Mouse (Mus musculus) liver, embryonic 13.5 days (tissue): ENCODE measurements around the gene Trmt13. TPM values are rescaled to one million over a fixed set of nuclear protein-coding genes. Genes with fewer than 3 reads are reported as not detected.

ENCODE experiments used
- ATAC-seq: fragments of 200-750 bp; cut with Nextera tagmentation; 2 replicates; pipeline ENCODE4 v1.8.0; 2017; ENCODE audit warnings: low read depth, mild to moderate bottlenecking, moderate number of reproducible peaks, moderate library complexity
- DNase-seq: peaks from one replicate; pipeline ENCODE4 v3.0.0; 2022
- H3K27ac ChIP-seq: fragments of 300-500 bp; sonication (generic); 2 replicates; pipeline ENCODE4 v1.5.1; 2015; ENCODE audit warnings: moderate library complexity, mild to moderate bottlenecking, inconsistent platforms
- H3K27me3 ChIP-seq: fragments of 300-500 bp; sonication (generic); 2 replicates; pipeline ENCODE4 v1.6.1; 2015; ENCODE audit warnings: mild to moderate bottlenecking, inconsistent platforms
- H3K36me3 ChIP-seq: fragments of 300-500 bp; sonication (generic); 2 replicates; pipeline ENCODE4 v1.6.1; 2015; ENCODE audit warnings: mild to moderate bottlenecking, inconsistent platforms
- H3K4me1 ChIP-seq: fragments of 300-500 bp; sonication (generic); replicated peaks from 2 replicates; pipeline ENCODE4 v1.6.1; 2015; ENCODE audit warnings: inconsistent platforms
- H3K4me2 ChIP-seq: fragments of 300-500 bp; sonication (generic); 2 replicates; pipeline ENCODE4 v1.6.1; 2015; ENCODE audit warnings: inconsistent platforms, mild to moderate bottlenecking, moderate library complexity
- H3K4me3 ChIP-seq: fragments of 300-500 bp; sonication (generic); replicated peaks from 2 replicates; pipeline ENCODE4 v1.5.1; 2015; ENCODE audit warnings: mild to moderate bottlenecking, inconsistent platforms
- H3K9ac ChIP-seq: fragments of 300-500 bp; sonication (generic); 2 replicates; pipeline ENCODE4 v1.6.1; 2015; ENCODE audit warnings: mild to moderate bottlenecking, inconsistent platforms
- H3K9me3 ChIP-seq: fragments of 300-500 bp; sonication (generic); replicated peaks from 2 replicates; pipeline ENCODE4 v1.6.1; 2016; ENCODE audit warnings: inconsistent platforms
- WGBS: fragments of 180-500 bp; shearing (Covaris S2); methylation state at CpG from one replicate; pipeline ENCODE4 v1.1.7; 2015; ENCODE audit not compliant: insufficient replicate concordance; 5-methylcytosine and 5-hydroxymethylcytosine counted together
- polyA plus RNA-seq: library from polyadenylated mRNA; unstranded; fragments of >200 nt; fragmentation: Nextera tagmentation; extraction: Ambion mirVana; gene quantifications from 2 replicates; pipeline ENCODE4 v1.2.1, GENCODE M21; 2015

Trmt13 gene
- polyA plus RNA-seq, 1 experiment from 2014 or later, result 9.5 TPM

DNA sequence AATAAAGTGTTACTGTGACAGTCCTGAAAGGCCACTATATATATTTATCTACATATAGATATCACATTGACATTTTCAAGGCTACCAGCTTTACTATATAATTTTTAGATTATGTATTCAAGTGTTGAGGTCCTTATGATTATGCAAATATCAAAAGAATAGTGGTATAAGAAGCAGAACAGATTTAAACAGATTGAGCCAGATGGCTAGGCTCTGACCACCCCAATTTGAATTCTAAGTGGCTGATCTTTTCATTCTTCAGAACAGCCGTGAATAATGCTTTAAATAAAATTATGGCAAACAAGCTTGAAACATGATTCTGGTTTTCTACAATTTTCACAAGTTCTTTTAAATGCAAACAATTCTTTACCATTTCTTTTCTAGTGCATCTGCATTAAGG, 17.1 kb upstream of the Trmt13 start:
- WGBS, result 83% methylated on average over 1 of the region's 1 CpGs
- no peak for ATAC-seq
- no peak for DNase-seq
- Histone ChIP-seq H3K4me2 (no peak overlapping the region), H3K27me3 (no peaks in the 10 kb centered on the region), H3K9me3 (no peaks in the 10 kb centered on the region), H3K27ac (no peak overlapping the region), H3K9ac (no peak overlapping the region), H3K4me3 (no peak overlapping the region), H3K36me3 (peaks cover 74% of the 10 kb centered on the region), H3K4me1 (no peaks in the 10 kb centered on the region)

- whole genome bisulfite sequencing, result 90% methylated on average over 7 of the region's 7 CpGs
- H3K36me3 ChIP-seq, result peaks cover 64% of the 10 kb centered on the region
Observed at GRCm38 (mm10) chr3:116622641-116623040, 8.3 kb upstream of the Trmt13 start.

DNA sequence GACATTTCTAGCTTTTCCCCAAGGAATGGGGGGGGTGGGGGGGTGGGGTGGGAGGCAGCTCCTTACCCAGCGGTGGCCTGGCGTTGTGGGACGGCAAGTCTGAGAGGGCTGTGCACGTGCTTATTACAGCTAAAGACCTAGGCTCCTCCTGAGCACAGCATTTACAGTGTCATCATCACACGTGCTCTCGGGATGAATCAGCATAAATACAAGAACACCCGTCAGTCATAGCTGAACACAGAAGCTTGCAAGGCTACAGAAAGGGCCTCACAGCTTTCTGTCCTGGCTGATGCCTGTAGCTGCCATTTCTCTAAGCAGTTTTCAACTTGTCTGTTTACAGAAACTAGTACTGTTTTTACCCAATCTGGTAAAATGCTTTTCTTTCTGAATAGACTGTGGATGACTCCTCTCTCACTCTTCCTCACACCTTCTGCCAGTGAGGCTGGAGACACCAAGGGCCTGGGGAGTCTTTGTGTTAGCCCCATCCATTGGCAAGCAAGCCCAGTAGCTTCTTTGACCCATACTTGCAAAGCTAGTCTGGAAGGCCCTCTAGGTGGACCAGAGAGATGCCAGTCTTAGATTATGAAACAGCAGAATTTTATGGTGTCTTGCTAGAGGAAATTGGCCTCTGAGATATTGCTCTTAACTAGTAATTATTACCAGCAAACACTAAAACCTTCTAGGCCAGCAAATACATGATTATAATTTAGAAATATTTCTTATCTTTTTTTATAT, 6.4 kb upstream of the Trmt13 start:
- no peak overlapping the region for H3K4me2 ChIP-seq
- no peak overlapping the region for H3K4me3 ChIP-seq
- peak overlapping the region; percentile 73 for H3K27ac ChIP-seq
- peaks cover 57% of the 10 kb centered on the region for H3K36me3 ChIP-seq
- DNase-seq, result peak; percentile 42
- ATAC-seq, result peak; percentile 93
- no peaks in the 10 kb centered on the region for H3K9me3 ChIP-seq
- H3K27me3 ChIP-seq, result no peaks in the 10 kb centered on the region
- H3K9ac ChIP-seq, result 0 out of 2 replicates have a peak overlapping the region, but pooled peaks have one; percentile 15
- 55% methylated on average over 7 of the region's 7 CpGs for WGBS
- peaks cover 23% of the 10 kb centered on the region for H3K4me1 ChIP-seq

More at GRCm38 (mm10) chr3:116622641-116623040, 8.3 kb upstream of the Trmt13 start:
- Histone ChIP-seq H3K27ac (no peak overlapping the region), H3K4me3 (no peak overlapping the region), H3K27me3 (no peaks in the 10 kb centered on the region), H3K4me1 (peaks cover 19% of the 10 kb centered on the region), H3K4me2 (no peak overlapping the region), H3K9me3 (no peaks in the 10 kb centered on the region), H3K9ac (no peak overlapping the region)
- ATAC-seq, result no peak
- DNase-seq, result no peak

DNA sequence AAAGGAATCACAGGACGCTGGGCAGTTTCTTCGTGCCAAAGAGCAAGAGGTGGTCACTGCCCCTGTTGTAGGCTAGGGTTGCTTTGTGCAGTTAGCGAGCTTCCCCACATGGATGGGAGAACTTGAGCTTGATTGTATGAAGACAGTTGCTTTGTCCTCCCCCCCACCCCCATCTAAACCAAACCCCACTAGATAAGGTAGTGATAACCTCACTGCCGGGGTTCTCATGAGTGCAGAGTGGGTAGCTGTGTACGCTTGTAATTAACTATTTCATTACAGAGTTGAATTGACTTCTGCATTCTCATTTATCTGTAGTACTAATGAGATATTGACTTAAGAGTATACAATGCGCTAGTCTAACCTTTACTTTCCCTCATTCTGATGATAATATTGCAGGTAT, 4.5 kb upstream of the Trmt13 start:
- no peak for DNase-seq
- no peak overlapping the region for H3K27ac ChIP-seq
- peaks cover 39% of the 10 kb centered on the region for H3K4me1 ChIP-seq
- no peak overlapping the region for H3K4me3 ChIP-seq
- no peak for ATAC-seq
- no peaks in the 10 kb centered on the region for H3K27me3 ChIP-seq
- H3K4me2 ChIP-seq, result no peak overlapping the region
- 52% methylated on average over 6 of the region's 6 CpGs for WGBS
- no peak overlapping the region for H3K9ac ChIP-seq
- peaks cover 77% of the 10 kb centered on the region for H3K36me3 ChIP-seq
- no peaks in the 10 kb centered on the region for H3K9me3 ChIP-seq

DNA sequence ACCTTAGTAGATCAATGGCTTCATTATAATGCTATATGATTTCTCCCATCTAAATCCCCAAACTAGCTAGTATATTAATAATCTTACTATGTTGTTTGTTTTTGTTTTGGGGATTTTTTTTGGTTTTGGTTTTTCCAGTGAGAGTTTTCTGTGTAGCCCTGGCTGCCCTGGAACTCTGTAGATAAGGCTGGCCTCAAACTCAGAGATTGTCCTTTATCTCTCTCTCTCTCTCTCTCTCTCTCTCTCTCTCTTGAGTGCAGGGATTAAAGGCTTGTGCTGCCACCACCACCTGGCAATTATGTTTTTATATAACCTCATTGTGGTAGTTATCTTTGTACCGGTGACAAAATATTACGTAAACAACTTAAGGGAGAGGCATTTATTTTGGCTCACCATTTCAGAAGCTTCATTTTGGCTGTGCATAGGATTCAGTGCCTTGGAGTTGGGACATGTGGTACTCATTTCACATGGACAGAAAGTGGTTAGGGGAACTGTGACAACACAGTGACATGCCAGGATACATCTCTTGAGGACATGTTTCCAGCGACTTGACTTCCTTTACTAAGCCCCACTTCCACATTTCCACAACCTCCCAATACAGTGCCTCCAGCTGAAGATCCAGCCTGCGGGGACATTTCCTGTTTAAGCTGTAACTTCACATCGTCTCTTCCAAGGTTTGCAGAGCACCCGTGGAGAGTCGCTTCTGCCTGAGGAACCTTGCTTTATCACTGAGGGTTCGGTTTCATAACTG, 1.1 kb upstream of the Trmt13 start:
- Histone ChIP-seq H3K9ac (no peak overlapping the region), H3K4me3 (no peak overlapping the region), H3K4me1 (peaks cover 35% of the 10 kb centered on the region), H3K27me3 (no peaks in the 10 kb centered on the region), H3K36me3 (peaks cover 71% of the 10 kb centered on the region), H3K9me3 (no peaks in the 10 kb centered on the region), H3K27ac (no peak overlapping the region), H3K4me2 (no peak overlapping the region)
- no peak for DNase-seq
- ATAC-seq, result no peak
- 67% methylated on average over 8 of the region's 8 CpGs for WGBS

- DNase-seq (no peak), ATAC-seq (no peak)
- H3K27ac ChIP-seq, result no peak overlapping the region
- no peak overlapping the region for H3K9ac ChIP-seq
- H3K4me2 ChIP-seq, result no peak overlapping the region
- H3K36me3 ChIP-seq, result peaks cover 49% of the 10 kb centered on the region
- WGBS, result 82% methylated on average over 9 of the region's 9 CpGs
- H3K4me3 ChIP-seq, result no peak overlapping the region
- H3K9me3 ChIP-seq, result no peaks in the 10 kb centered on the region
- no peaks in the 10 kb centered on the region for H3K27me3 ChIP-seq
- H3K4me1 ChIP-seq, result no peaks in the 10 kb centered on the region
Observed at GRCm38 (mm10) chr3:116604570-116604969, 9.8 kb downstream of the Trmt13 start.

GRCm38 (mm10) chr3:116601781-116602180, 12.6 kb downstream of the Trmt13 start:
- ATAC-seq, result no peak

GRCm38 (mm10) chr3:116601005-116601404, 13.4 kb downstream of the Trmt13 start:
- H3K27me3 ChIP-seq, result no peaks in the 10 kb centered on the region
- WGBS, result 62% methylated on average over 5 of the region's 5 CpGs
- peaks cover 23% of the 10 kb centered on the region for H3K36me3 ChIP-seq
- no peaks in the 10 kb centered on the region for H3K9me3 ChIP-seq
- H3K4me1 ChIP-seq, result peaks cover 19% of the 10 kb centered on the region
- no peak for ATAC-seq
- no peak for DNase-seq
- no peak overlapping the region for H3K27ac ChIP-seq
- H3K4me2 ChIP-seq, result no peak overlapping the region
- no peak overlapping the region for H3K9ac ChIP-seq
- no peak overlapping the region for H3K4me3 ChIP-seq

More at GRCm38 (mm10) chr3:116601781-116602180, 12.6 kb downstream of the Trmt13 start:
- H3K4me3 ChIP-seq, result no peak overlapping the region
- no peak overlapping the region for H3K4me2 ChIP-seq
- no peaks in the 10 kb centered on the region for H3K9me3 ChIP-seq
- H3K9ac ChIP-seq, result no peak overlapping the region
- no peak for DNase-seq
- H3K36me3 ChIP-seq, result peaks cover 28% of the 10 kb centered on the region
- no peaks in the 10 kb centered on the region for H3K27me3 ChIP-seq
- peaks cover 12% of the 10 kb centered on the region for H3K4me1 ChIP-seq
- WGBS, result 85% methylated on average over 5 of the region's 5 CpGs
- H3K27ac ChIP-seq, result no peak overlapping the region

DNA sequence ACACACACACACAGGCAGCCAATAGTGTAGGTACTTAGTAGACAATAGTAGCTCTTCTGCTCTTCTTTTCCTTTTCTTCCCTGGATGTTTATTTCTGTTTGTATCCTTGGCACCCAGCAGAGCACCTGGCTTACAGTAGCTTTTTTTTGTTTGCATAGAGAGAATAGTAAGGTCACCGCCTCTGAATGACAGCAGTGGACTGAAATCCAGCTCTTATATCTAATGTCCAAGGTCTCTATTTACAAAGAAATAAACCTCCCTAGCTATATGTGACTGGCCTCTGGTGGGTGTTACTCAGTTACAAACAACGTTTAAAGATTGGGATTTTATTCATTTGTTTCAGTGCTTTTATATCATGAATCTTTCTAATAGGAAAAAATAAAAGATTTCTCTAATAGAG, 14.7 kb downstream of the Trmt13 start:
- no peak for ATAC-seq
- WGBS, result 75% methylated on average over 2 of the region's 2 CpGs
- no peaks in the 10 kb centered on the region for H3K27me3 ChIP-seq

GRCm38 (mm10) chr3:116595603-116595991, 18.8 kb downstream of the Trmt13 start:
- H3K27ac ChIP-seq, result peak overlapping the region; percentile 87
- H3K9me3 ChIP-seq, result no peaks in the 10 kb centered on the region
- peak; percentile 3 for DNase-seq
- peak overlapping the region; percentile 83 for H3K4me3 ChIP-seq
- peak overlapping the region; percentile 93 for H3K9ac ChIP-seq
- peaks cover 31% of the 10 kb centered on the region for H3K4me1 ChIP-seq
- ATAC-seq, result no peak
- peaks cover 18% of the 10 kb centered on the region for H3K36me3 ChIP-seq
- H3K27me3 ChIP-seq, result no peaks in the 10 kb centered on the region
- peak overlapping the region; percentile 75 for H3K4me2 ChIP-seq
- WGBS, result 7% methylated on average over 10 of the region's 10 CpGs

More for the DNA sequence above, 14.7 kb downstream of the Trmt13 start:
- no peak overlapping the region for H3K9ac ChIP-seq
- H3K4me1 ChIP-seq, result peaks cover 22% of the 10 kb centered on the region
- H3K4me2 ChIP-seq, result no peak overlapping the region
- H3K36me3 ChIP-seq, result peaks cover 17% of the 10 kb centered on the region
- no peak overlapping the region for H3K27ac ChIP-seq
- no peak for DNase-seq
- no peak overlapping the region for H3K4me3 ChIP-seq
- H3K9me3 ChIP-seq, result no peaks in the 10 kb centered on the region

- Histone ChIP-seq H3K27me3 (no peaks in the 10 kb centered on the region), H3K4me3 (peak within 1 kb of the TSS; percentile 83), H3K9ac (peak within 1 kb of the TSS; percentile 93), H3K4me2 (peak within 1 kb of the TSS; percentile 75), H3K4me1 (peaks cover 31% of the 10 kb centered on the region), H3K9me3 (no peaks in the 10 kb centered on the region), H3K27ac (peak within 1 kb of the TSS; percentile 87), H3K36me3 (peaks cover 24% of the 10 kb centered on the region)
- DNase-seq (peak; percentile 94), ATAC-seq (peak; percentile 93)
- under 1% methylated on average over 65 of the region's 65 CpGs for WGBS
Observed at GRCm38 (mm10) chr3:116594728-116595602, 19.4 kb downstream of the Trmt13 start, which contains the start of gene Sass6. TSS of gene Sass6 (plus strand) at chr3:116594982.
